ENCODE assay signal across 28 mouse cellular contexts in the genomic region with DNA sequence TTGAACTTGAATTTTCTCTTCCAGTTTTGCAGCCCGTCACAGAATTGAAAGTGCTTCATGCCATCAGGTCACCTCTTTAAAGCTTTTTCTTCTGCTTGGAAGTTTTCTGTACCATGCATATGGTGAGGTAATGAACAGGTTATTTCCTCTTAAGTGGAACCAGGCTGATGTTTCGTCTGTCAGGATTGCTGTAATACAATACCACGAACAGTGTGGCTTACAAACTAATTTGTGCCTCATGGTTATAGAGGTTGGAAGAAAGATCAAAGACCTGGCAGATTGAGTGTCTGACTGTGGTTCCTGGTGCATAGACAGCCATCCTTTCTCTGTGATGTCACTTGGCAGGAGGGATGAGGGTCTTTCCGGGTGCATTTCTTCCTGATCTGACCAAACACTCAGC.
DNase-seq lines count a peak whose midpoint lies in the region; ATAC-seq lines count a peak whose summit lies in the region.
"Had no signal": no experiment of that assay in that cellular context is flagged by ENCODE, and none has a peak within 500 bp of the region (broad histone marks: within the 10 kb centered on the region; RNA-seq: fewer than 3 reads in every experiment).

No protein-coding gene starts in this region.

- H3K4me1 ChIP-seq in kidney, embryonic 14.5 days (ENCODE audit: control insufficient read depth, insufficient read depth, low read length), result no peaks in the 10 kb centered on the region; the same call in 1 of the 2 replicates
- peaks cover 14% of the 10 kb centered on the region for H3K4me1 ChIP-seq in embryonic facial prominence, embryonic 10.5 days
- no peaks in the 10 kb centered on the region for H3K4me1 ChIP-seq in embryonic facial prominence, embryonic 14.5 days (ENCODE audit: control insufficient read depth, insufficient read depth, low read length)
- H3K4me1 ChIP-seq in limb, embryonic 12.5 days (replicated peaks), result peaks cover 20% of the 10 kb centered on the region
- H3K4me1 ChIP-seq: forebrain, embryonic 13.5 days; heart, embryonic 10.5 days; hindbrain, embryonic 12.5 days; liver, embryonic 15.5 days; neural tube, embryonic 12.5 days had no signal

- ATAC-seq in kidney, embryonic 14.5 days (ENCODE audit: low FRiP score, low TSS enrichment), result peak; percentile 47
- ATAC-seq in embryonic facial prominence, embryonic 14.5 days (ENCODE audit: low read depth), result peak; percentile 53
- ATAC-seq in limb, embryonic 12.5 days (ENCODE audit: insufficient number of reproducible peaks, insufficient read depth, low FRiP score, low TSS enrichment, low read depth), result 0 out of 2 replicates have a peak, but pooled peaks have one; percentile 42
- ATAC-seq in cerebellum, adult (ENCODE audit: insufficient number of reproducible peaks, low FRiP score, low TSS enrichment), result no peak
- no peak for ATAC-seq in inflammation-experienced regulatory T-cells, adult 6 months
- ATAC-seq: forebrain, embryonic 13.5 days had no signal

- H3K4me2 ChIP-seq in kidney, embryonic 14.5 days (replicated peaks; ENCODE audit: low read depth, low read length), result no peak overlapping the region
- no peak overlapping the region for H3K4me2 ChIP-seq in embryonic facial prominence, embryonic 14.5 days (ENCODE audit: low read depth, low read length)
- no peak overlapping the region for H3K4me2 ChIP-seq in limb, embryonic 12.5 days
- H3K4me2 ChIP-seq: embryonic facial prominence, embryonic 15.5 days; forebrain, embryonic 13.5 days; heart, embryonic 15.5 days; hindbrain, embryonic 12.5 days; liver, embryonic 15.5 days; lung, embryonic 14.5 days; midbrain, embryonic 11.5 days; neural tube, embryonic 12.5 days had no signal

- no peaks in the 10 kb centered on the region; the same call in 1 of the 2 replicates for H3K27me3 ChIP-seq in kidney, embryonic 14.5 days (ENCODE audit: control insufficient read depth, insufficient read depth, low read length)
- no peaks in the 10 kb centered on the region for H3K27me3 ChIP-seq in embryonic facial prominence, embryonic 10.5 days (replicated peaks; ENCODE audit: low read depth, poor library complexity, severe bottlenecking)
- no peaks in the 10 kb centered on the region for H3K27me3 ChIP-seq in embryonic facial prominence, embryonic 14.5 days (replicated peaks; ENCODE audit: control insufficient read depth, insufficient read depth, low read length)
- H3K27me3 ChIP-seq in limb, embryonic 12.5 days, result no peaks in the 10 kb centered on the region
- H3K27me3 ChIP-seq: embryonic facial prominence, embryonic 15.5 days; forebrain, embryonic 13.5 days; heart, embryonic 15.5 days; hindbrain, embryonic 12.5 days; liver, embryonic 15.5 days; neural tube, embryonic 12.5 days had no signal

- no peaks in the 10 kb centered on the region for H3K9me3 ChIP-seq in kidney, embryonic 14.5 days (ENCODE audit: control insufficient read depth, low read length)
- H3K9me3 ChIP-seq in embryonic facial prominence, embryonic 10.5 days, result no peaks in the 10 kb centered on the region
- no peaks in the 10 kb centered on the region for H3K9me3 ChIP-seq in embryonic facial prominence, embryonic 14.5 days (ENCODE audit: control insufficient read depth, low read length)
- H3K9me3 ChIP-seq in limb, embryonic 12.5 days, result no peaks in the 10 kb centered on the region
- H3K9me3 ChIP-seq: embryonic facial prominence, embryonic 15.5 days; forebrain, embryonic 13.5 days; heart, embryonic 15.5 days; hindbrain, embryonic 12.5 days; liver, embryonic 15.5 days; neural tube, embryonic 12.5 days had no signal

- DNase-seq in kidney, adult 8-10 months, result no peak
- peak; percentile 28 for DNase-seq in embryonic facial prominence, embryonic 10.5 days (ENCODE audit: low spot score)
- peak; percentile 62 for DNase-seq in embryonic facial prominence, embryonic 14.5 days (ENCODE audit: low spot score)
- DNase-seq: adrenal gland, postnatal 36 days; B cell, adult 2 months; cerebellum, adult 11 months; cerebellum, adult 9-11 months; gastrocnemius, postnatal 25 days; heart, adult 11 months; kidney, adult 11 months; kidney, postnatal 25 days; lung, embryonic 14.5 days; lung, postnatal 14 days; thymus, adult 2 months; thymus, postnatal 4 days had no signal

- H3K4me3 ChIP-seq in kidney, embryonic 14.5 days (ENCODE audit: low read length), result no peak overlapping the region
- no peak overlapping the region for H3K4me3 ChIP-seq in embryonic facial prominence, embryonic 10.5 days
- H3K4me3 ChIP-seq in embryonic facial prominence, embryonic 14.5 days (ENCODE audit: low read depth, low read length), result no peak overlapping the region
- H3K4me3 ChIP-seq in limb, embryonic 12.5 days (replicated peaks), result no peak overlapping the region
- H3K4me3 ChIP-seq: embryonic facial prominence, embryonic 15.5 days; forebrain, embryonic 13.5 days; heart, embryonic 10.5 days; heart, embryonic 15.5 days; hindbrain, embryonic 12.5 days; liver, embryonic 15.5 days; myocyte; neural tube, embryonic 12.5 days had no signal

- WGBS in kidney, embryonic 14.5 days, result 27% methylated on average over 4 of the region's 4 CpGs
- 44% methylated on average over 4 of the region's 4 CpGs for WGBS in embryonic facial prominence, embryonic 10.5 days
- 19% methylated on average over 4 of the region's 4 CpGs for WGBS in embryonic facial prominence, embryonic 14.5 days
- WGBS in limb, embryonic 12.5 days, result 14% methylated on average over 4 of the region's 4 CpGs

- no peaks in the 10 kb centered on the region for H3K36me3 ChIP-seq in kidney, embryonic 14.5 days (ENCODE audit: control insufficient read depth, insufficient read depth, low read length)
- no peaks in the 10 kb centered on the region for H3K36me3 ChIP-seq in embryonic facial prominence, embryonic 10.5 days (replicated peaks)
- no peaks in the 10 kb centered on the region for H3K36me3 ChIP-seq in embryonic facial prominence, embryonic 14.5 days (ENCODE audit: control insufficient read depth, insufficient read depth, low read length)
- no peaks in the 10 kb centered on the region for H3K36me3 ChIP-seq in limb, embryonic 12.5 days
- H3K36me3 ChIP-seq: embryonic facial prominence, embryonic 15.5 days; heart, embryonic 10.5 days; heart, embryonic 15.5 days; hindbrain, embryonic 12.5 days; liver, embryonic 15.5 days; neural tube, embryonic 12.5 days had no signal

- no peak overlapping the region for H3K27ac ChIP-seq in kidney, embryonic 14.5 days (ENCODE audit: low read depth, low read length)
- H3K27ac ChIP-seq in embryonic facial prominence, embryonic 10.5 days (replicated peaks), result no peak overlapping the region
- H3K27ac ChIP-seq in embryonic facial prominence, embryonic 14.5 days (replicated peaks; ENCODE audit: low read depth, low read length), result no peak overlapping the region
- no peak overlapping the region for H3K27ac ChIP-seq in limb, embryonic 12.5 days
- H3K27ac ChIP-seq: embryonic facial prominence, embryonic 15.5 days; forebrain, embryonic 13.5 days; heart, embryonic 10.5 days; heart, embryonic 15.5 days; hindbrain, embryonic 12.5 days; liver, embryonic 15.5 days; neural tube, embryonic 12.5 days had no signal

- no peak overlapping the region for H3K9ac ChIP-seq in kidney, embryonic 14.5 days (ENCODE audit: low read depth, low read length)
- no peak overlapping the region for H3K9ac ChIP-seq in embryonic facial prominence, embryonic 14.5 days (ENCODE audit: low read depth, low read length)
- H3K9ac ChIP-seq in limb, embryonic 12.5 days (replicated peaks), result no peak overlapping the region
- H3K9ac ChIP-seq: embryonic facial prominence, embryonic 15.5 days; forebrain, embryonic 13.5 days; heart, embryonic 15.5 days; hindbrain, embryonic 12.5 days; liver, embryonic 15.5 days; lung, embryonic 14.5 days; neural tube, embryonic 12.5 days had no signal

Comparison
In these comparisons a context has a peak if more than half of its experiments do, and no peak if none do; other contexts are left out.
1. ATAC-seq: peak in kidney, embryonic 14.5 days (single experiment), embryonic facial prominence, embryonic 14.5 days (single experiment) and limb, embryonic 12.5 days (single experiment); none in cerebellum, adult (single experiment) and inflammation-experienced regulatory T-cells, adult 6 months (single experiment).
2. DNase-seq: peak in embryonic facial prominence, embryonic 10.5 days (single experiment) and embryonic facial prominence, embryonic 14.5 days (single experiment); none in kidney, adult 8-10 months (0 of 2).